In genomic region chr9:58519953-58520352, GRCm38 (mm10) we compare ENCODE assay signal across 17 mouse cellular contexts. TPM values are rescaled to one million over a fixed set of nuclear protein-coding genes. Genes with fewer than 3 reads are reported as not detected.
"Had no signal": no experiment of that assay in that cellular context is flagged by ENCODE, and none has a peak within 500 bp of the region (broad histone marks: within the 10 kb centered on the region; RNA-seq: fewer than 3 reads in every experiment).

No protein-coding gene starts in this region.

- H3K27ac ChIP-seq: lung, embryonic 15.5 days; macrophage; midbrain, embryonic 12.5 days; neural tube, embryonic 12.5 days; stomach, embryonic 15.5 days; stomach, postnatal 0 days had no signal

- H3K9me3 ChIP-seq: lung, embryonic 15.5 days; megakaryocyte, embryonic 14.5 days; midbrain, embryonic 12.5 days; neural tube, embryonic 12.5 days; stomach, embryonic 15.5 days had no signal

- ATAC-seq: liver, postnatal 0 days; lung, postnatal 0 days had no signal

- H3K9ac ChIP-seq: liver, postnatal 0 days; lung, embryonic 15.5 days; midbrain, embryonic 12.5 days; neural tube, embryonic 12.5 days; stomach, embryonic 15.5 days had no signal

- H3K4me1 ChIP-seq: lung, embryonic 15.5 days; stomach, embryonic 15.5 days had no signal

- H3K27me3 ChIP-seq: lung, embryonic 15.5 days; midbrain, embryonic 12.5 days; neural tube, embryonic 12.5 days; stomach, embryonic 15.5 days had no signal

- H3K4me3 ChIP-seq: lung, embryonic 15.5 days; megakaryocyte, embryonic 14.5 days; midbrain, embryonic 12.5 days; neural tube, embryonic 12.5 days; stomach, embryonic 15.5 days had no signal

- DNase-seq: liver, postnatal 0 days; lung, adult 2 months; lung, postnatal 14 days; lung, postnatal 36 days; midbrain, embryonic 14.5 days; right cerebral cortex, postnatal 14 days; thymus, adult 2 months; thymus, postnatal 25 days; thymus, postnatal 4 days had no signal

- H3K4me2 ChIP-seq: lung, embryonic 15.5 days; midbrain, embryonic 12.5 days; neural tube, embryonic 12.5 days; stomach, embryonic 15.5 days had no signal

RNA-seq across cellular contexts. Expression of gene Insyn1, which starts 31.6 kb away (rescaled TPM):
- polyA plus RNA-seq: liver, postnatal 0 days; macrophage had no signal
